Mouse (Mus musculus) CH12.LX (cell line): Measurements from ENCODE around the gene Pold1. TPM values are rescaled to one million over a fixed set of nuclear protein-coding genes. Genes with fewer than 3 reads are reported as not detected.

Experiments
- DNase-seq: peaks from one replicate; pipeline ENCODE4 v3.0.0-alpha.2; 2013; ENCODE audit errors: extremely low read depth
- H3K27ac ChIP-seq: 2 replicates; pipeline ENCODE4 v1.5.1; 2012; ENCODE audit warnings: low read depth, mild to moderate bottlenecking, control low read depth, moderate library complexity; ENCODE audit not compliant: insufficient read depth
- H3K27me3 ChIP-seq: replicated peaks from 2 replicates; pipeline ENCODE3; 2012; ENCODE audit warnings: inconsistent platforms
- H3K36me3 ChIP-seq, 2 experiments: replicated peaks in 1 of 2; 2 replicates each; pipeline versions ENCODE3 to v1.6.1; 2012; ENCODE audit warnings: inconsistent platforms in 1 of 2, low read length in 1 of 2, mild to moderate bottlenecking in 1 of 2, mixed read lengths in 1 of 2, moderate library complexity in 1 of 2; ENCODE audit not compliant: control insufficient read depth in 1 of 2, insufficient read depth in 1 of 2
- H3K4me1 ChIP-seq, 2 experiments: 2 replicates each; pipeline ENCODE4 v1.6.1; 2012; ENCODE audit warnings: inconsistent platforms in 1 of 2, moderate library complexity in 1 of 2; ENCODE audit not compliant: insufficient read depth in 2 of 2, control insufficient read depth in 1 of 2
- H3K4me2 ChIP-seq: 2 replicates; pipeline ENCODE4 v1.6.1; 2012; ENCODE audit warnings: low read depth, mild to moderate bottlenecking, control low read depth; ENCODE audit not compliant: poor library complexity, insufficient read depth, severe bottlenecking
- H3K4me3 ChIP-seq, 3 experiments: fragments of 150-350 bp in 1 of 3; sonication (generic) in 1 of 3; replicated peaks in 1 of 3; 2 replicates each; pipeline versions ENCODE3 to v1.5.1; 2011 to 2012; ENCODE audit warnings: low read depth in 2 of 3, low read length in 2 of 3, mild to moderate bottlenecking in 2 of 3, moderate library complexity in 2 of 3, control low read depth in 1 of 3, improper control_type of control experiment in 1 of 3, inconsistent platforms in 1 of 3, mixed read lengths in 1 of 3; ENCODE audit not compliant: poor library complexity in 1 of 3
- H3K79me2 ChIP-seq: replicated peaks from 2 replicates; pipeline ENCODE4 v1.6.1; 2012; ENCODE audit warnings: mild to moderate bottlenecking, moderate library complexity; ENCODE audit not compliant: control insufficient read depth, poor library complexity, insufficient read depth, severe bottlenecking; ENCODE audit errors: extremely low read depth
- H3K9ac ChIP-seq: 2 replicates; pipeline ENCODE4 v1.6.1; 2012; ENCODE audit warnings: low read depth, mild to moderate bottlenecking, control low read depth, moderate library complexity; ENCODE audit not compliant: insufficient read depth
- H3K9me3 ChIP-seq: replicated peaks from 2 replicates; pipeline ENCODE3; 2012; ENCODE audit warnings: low read length, inconsistent platforms, mixed read lengths
- CHD2 ChIP-seq: IDR thresholded peaks from 2 replicates; pipeline ENCODE4 v1.6.1; 2011; ENCODE audit warnings: low read length, improper control_type of control experiment
- E2F4 ChIP-seq: IDR thresholded peaks from 2 replicates; pipeline ENCODE4 v1.6.1; 2011; ENCODE audit warnings: low read depth, low read length, improper control_type of control experiment; ENCODE audit not compliant: insufficient replicate concordance
- EP300 ChIP-seq: IDR thresholded peaks from 2 replicates; pipeline ENCODE4 v1.6.1; 2011; ENCODE audit warnings: low read length, improper control_type of control experiment
- GABPA ChIP-seq: IDR thresholded peaks from 2 replicates; pipeline ENCODE4 v1.6.1; 2012; ENCODE audit warnings: low read depth, low read length, improper control_type of control experiment, inconsistent platforms; ENCODE audit not compliant: insufficient replicate concordance
- JUN ChIP-seq: IDR thresholded peaks from 2 replicates; pipeline ENCODE4 v1.6.1; 2011; ENCODE audit warnings: low read depth, mild to moderate bottlenecking, low read length, improper control_type of control experiment, moderate library complexity; ENCODE audit not compliant: insufficient read depth
- MAFK ChIP-seq: IDR thresholded peaks from 2 replicates; pipeline ENCODE4 v1.6.1; 2011; ENCODE audit warnings: low read length, improper control_type of control experiment; ENCODE audit not compliant: insufficient replicate concordance
- MAZ ChIP-seq: IDR thresholded peaks from 2 replicates; pipeline ENCODE4 v1.6.1; 2012; ENCODE audit warnings: low read depth, mild to moderate bottlenecking, inconsistent platforms, low read length, improper control_type of control experiment, moderate library complexity
- MXI1 ChIP-seq: IDR thresholded peaks from 2 replicates; pipeline ENCODE4 v1.6.1; 2011; ENCODE audit warnings: mild to moderate bottlenecking, low read depth, low read length, improper control_type of control experiment
- MYC ChIP-seq: IDR thresholded peaks from 2 replicates; pipeline ENCODE4 v1.6.1; 2011; ENCODE audit warnings: low read depth, mild to moderate bottlenecking, improper control_type of control experiment, low read length
- NELFE ChIP-seq: IDR thresholded peaks from 2 replicates; pipeline ENCODE4 v1.6.1; 2011; ENCODE audit warnings: low read depth, low read length, improper control_type of control experiment
- NRF1 ChIP-seq: IDR thresholded peaks from 2 replicates; pipeline ENCODE4 v1.6.1; 2014; ENCODE audit warnings: low read depth, mild to moderate bottlenecking, inconsistent platforms, low read length, improper control_type of control experiment, moderate library complexity
- TBP ChIP-seq: conservative IDR thresholded peaks from 2 replicates; pipeline ENCODE4 v1.6.1; 2011; ENCODE audit warnings: low read depth, low read length, improper control_type of control experiment
- TCF12 ChIP-seq: IDR thresholded peaks from 2 replicates; pipeline ENCODE4 v1.6.1; 2014; ENCODE audit warnings: low read depth, mild to moderate bottlenecking, inconsistent platforms, low read length, improper control_type of control experiment
- UBTF ChIP-seq: IDR thresholded peaks from 2 replicates; pipeline ENCODE4 v1.6.1; 2012; ENCODE audit warnings: low read depth, mild to moderate bottlenecking, inconsistent platforms, low read length, improper control_type of control experiment, moderate library complexity
- ZC3H11A ChIP-seq: IDR thresholded peaks from 2 replicates; pipeline ENCODE4 v1.6.1; 2012; ENCODE audit warnings: low read depth, mild to moderate bottlenecking, inconsistent platforms, low read length, improper control_type of control experiment
- dilution Hi-C: fragments of 300-500 bp; cut with MboI; formaldehyde crosslinking; loops from 2 replicates; pipeline ENCODE4 v1.14.3; 2020; ENCODE audit warnings: low sequenced_read_pairs; ENCODE audit not compliant: extremely low pct_unique_long_range_greater_than_20kb, extremely low pct_ligation_motif_present
- in situ Hi-C: fragments of 300-500 bp; cut with MboI; formaldehyde crosslinking; loops from 3 replicates; pipeline ENCODE4 v1.14.3; 2019; ENCODE audit warnings: low sequenced_read_pairs, low pct_ligation_motif_present, low pct_unique_long_range_greater_than_20kb, mixed read lengths
- polyA plus RNA-seq: library from polyadenylated mRNA; unstranded; fragments of >175 nt; gene quantifications from 2 replicates; pipeline ENCODE4 v1.2.1, GENCODE M21; 2012; ENCODE audit warnings: low read depth; ENCODE audit not compliant: insufficient read length
- total RNA-seq, 2 experiments: library from RNA; depleted of rRNA; stranded (reverse); fragments of 300-350 nt in 1 of 2; fragments of >200 nt in 1 of 2; gene quantifications; 2 replicates each; pipeline ENCODE4 v1.2.3; 2012 to 2014

Gene Pold1
- total and polyA plus RNA-seq, 3 experiments: 49.3 to 131 (median 67.6) TPM

DNA sequence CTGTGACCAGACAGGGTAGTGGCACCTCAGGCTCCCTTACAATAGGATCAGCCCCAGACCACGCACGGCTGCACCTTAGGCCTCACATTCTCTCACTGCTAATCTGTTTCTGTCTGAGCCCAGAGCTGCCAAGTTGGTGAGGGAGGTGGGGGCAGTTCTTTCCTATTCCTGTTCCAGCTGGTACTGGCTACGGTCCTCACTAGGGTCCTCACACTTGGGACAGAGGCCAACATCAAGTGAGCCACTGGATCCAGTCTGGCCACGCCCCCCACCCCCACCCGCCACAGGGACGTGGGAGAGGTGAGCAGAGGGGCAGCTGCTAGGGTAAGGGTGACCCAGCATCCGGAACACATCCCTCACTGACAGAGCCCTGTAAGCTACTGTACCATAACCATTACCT, 11.6 kb downstream of the Pold1 start:
- in situ Hi-C loops (no loop called here), dilution Hi-C loops (no loop called here)
- no peaks in the 10 kb centered on the region for H3K27me3 ChIP-seq
- no peaks in the 10 kb centered on the region for H3K79me2 ChIP-seq
- H3K4me1 ChIP-seq: peaks cover 53 to 68% of the 10 kb centered on the region in 2 experiments
- H3K4me3 ChIP-seq: no peak overlapping the region
- H3K36me3 ChIP-seq: peaks cover 67 to 86% of the 10 kb centered on the region in 2 experiments
- H3K27ac ChIP-seq: peak overlapping the region; percentile 61
- no peak for TF ChIP-seq TCF12
- no peak for TF ChIP-seq NELFE
- no peak for TF ChIP-seq MYC
- TF ChIP-seq, all 38 proteins: peak for 0
- Histone ChIP-seq H3K9me3 (no peaks in the 10 kb centered on the region), H3K4me2 (no peak overlapping the region), H3K9ac (no peak overlapping the region)
- no peak for DNase-seq

DNA sequence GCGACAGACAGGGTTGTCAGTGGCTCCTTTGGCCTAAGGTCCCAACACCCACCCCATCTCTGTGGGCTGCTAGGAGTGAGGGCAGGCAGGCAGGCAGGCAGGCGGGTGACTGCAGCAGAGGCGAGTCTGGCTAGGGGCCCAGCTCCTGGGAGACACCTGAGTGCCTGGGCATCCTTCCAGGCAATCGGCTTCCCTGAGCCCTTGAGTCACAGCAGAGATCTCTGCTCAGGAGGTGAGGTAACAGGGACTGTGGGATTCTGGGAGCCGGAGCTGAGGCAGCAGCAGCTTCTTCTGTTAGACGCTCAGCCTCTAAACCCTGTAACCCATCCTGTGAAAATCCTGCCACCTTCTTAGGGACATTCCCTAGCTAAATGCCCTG, 12.1 kb downstream of the Pold1 start:
- Histone ChIP-seq H3K79me2 (no peaks in the 10 kb centered on the region), H3K4me2 (no peak overlapping the region), H3K27me3 (no peaks in the 10 kb centered on the region), H3K9ac (no peak overlapping the region), H3K36me3 (peaks cover 63 to 81% of the 10 kb centered on the region in 2 experiments), H3K4me1 (peaks cover 53 to 72% of the 10 kb centered on the region in 2 experiments), H3K4me3 (no peak overlapping the region), H3K27ac (peak overlapping the region; percentile 61), H3K9me3 (no peaks in the 10 kb centered on the region)
- dilution Hi-C loops (no loop called here), in situ Hi-C loops (no loop called here)
- TF ChIP-seq MAFK (no peak), MXI1 (no peak), E2F4 (no peak), UBTF (no peak), NRF1 (no peak), GABPA (no peak), CHD2 (no peak), MAZ (no peak), TBP (no peak), ZC3H11A (no peak), EP300 (no peak), JUN (no peak)
- DNase-seq: no peak
